Mouse (Mus musculus) left cerebral cortex, postnatal 36 days (tissue): Measurements from ENCODE around the gene Inpp4a. TPM values are rescaled to one million over a fixed set of nuclear protein-coding genes. Genes with fewer than 3 reads are reported as not detected.

ENCODE experiments used
- DNase-seq, 2 experiments: peaks; one replicate each; pipeline ENCODE4 v3.0.0; 2021 to 2022; ENCODE audit warnings: low spot score in 2 of 2, mixed read lengths in 1 of 2
- intact Hi-C: fragments of 180-260 bp; cut with DNase I; formaldehyde crosslinking; loops from one replicate; pipeline ENCODE4 v1.15.1; 2025
- total RNA-seq, 2 experiments: library from RNA; stranded (reverse); gene quantifications; 2 replicates each; pipeline ENCODE4 v1.2.3; 2021

Gene Inpp4a
- total RNA-seq, result 100 to 1,000 TPM; 207 to 211 TPM

DNA sequence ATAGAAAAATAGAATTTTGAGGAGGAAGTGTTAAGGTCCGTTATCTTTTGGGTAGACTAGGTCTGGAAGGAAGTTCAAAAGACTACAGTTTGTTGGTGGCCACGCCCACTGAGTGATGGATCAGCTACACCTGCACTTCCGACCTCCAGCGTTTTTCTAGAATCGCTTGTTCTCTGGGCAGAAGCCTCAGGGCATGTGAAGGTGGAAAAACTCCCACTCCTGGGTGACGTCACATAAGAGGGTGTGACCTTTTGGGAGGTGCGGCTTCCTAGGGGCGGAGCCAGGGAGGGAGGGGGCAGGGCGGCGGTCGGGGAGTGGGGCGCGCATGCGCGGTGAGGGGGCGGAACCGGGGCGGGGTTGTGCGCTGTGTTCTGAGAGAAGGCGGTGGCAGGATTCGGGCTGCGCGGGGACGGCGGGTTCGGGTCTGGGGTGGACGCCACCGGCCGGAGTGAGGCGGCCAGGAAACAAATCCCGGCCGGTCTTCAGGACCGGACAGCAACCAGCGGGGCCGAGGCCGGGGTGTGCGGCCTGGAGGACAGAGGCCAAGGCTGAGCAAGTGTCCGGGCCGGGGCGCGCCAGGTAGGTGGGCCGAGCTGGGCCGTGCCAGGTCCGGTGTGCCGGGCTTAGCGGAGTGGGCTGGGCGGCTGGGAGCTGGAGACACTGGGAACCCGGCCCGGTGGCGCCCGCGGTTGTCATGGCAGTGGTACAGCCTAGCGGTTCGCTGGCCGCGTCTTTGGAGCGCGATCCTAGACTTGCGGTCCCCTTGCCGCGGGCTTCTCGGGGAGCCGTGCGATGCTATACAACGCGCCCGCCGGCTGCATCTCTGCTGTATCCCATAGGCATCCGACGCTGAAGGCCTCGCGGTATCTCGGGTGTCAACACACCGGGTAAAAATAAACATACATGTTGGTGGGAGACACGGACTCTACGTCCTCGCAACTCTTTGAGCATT is at the start of gene Inpp4a:
TSS of gene Inpp4a (plus strand) at position 326 of the 952 bp plus-strand sequence.
- intact Hi-C loops, result loop anchor here (5.0 kb wide), 1 partner anchor 52 kb away; no protein-coding TSS in a partner anchor

DNA sequence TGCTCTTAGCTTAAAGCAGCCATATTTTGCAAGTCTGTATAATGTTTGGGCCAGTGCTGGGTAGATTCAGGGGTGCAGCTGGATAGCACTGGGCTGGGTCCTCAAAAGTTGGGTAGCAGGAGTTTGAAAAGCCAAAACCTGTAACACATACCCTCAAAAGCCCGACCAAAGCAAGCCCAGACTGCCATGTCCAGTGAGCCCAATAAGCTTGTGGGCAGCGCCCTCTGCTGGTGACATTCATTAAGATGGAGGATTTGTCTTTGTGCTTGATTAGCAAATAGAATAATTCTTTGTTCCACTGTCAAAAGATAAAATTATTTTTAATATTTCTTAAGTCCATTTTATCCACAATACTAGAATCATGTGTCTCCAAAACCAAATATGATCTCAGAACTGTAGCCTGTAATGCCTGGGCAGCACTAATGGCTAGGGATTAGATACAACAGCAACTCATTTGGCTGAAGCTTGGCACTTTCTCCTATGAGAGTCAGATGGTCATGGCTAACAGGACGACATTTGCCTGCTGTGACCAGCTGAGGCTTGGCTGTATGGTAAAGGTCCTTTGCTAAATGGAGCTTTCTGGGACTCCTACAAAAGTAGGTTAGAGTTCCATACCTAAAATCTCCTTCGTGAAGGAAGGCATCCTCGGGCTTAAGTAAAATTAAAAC is 48.9 kb upstream of the Inpp4a start:
- DNase-seq, result peak; percentile 68 to 80
- intact Hi-C loops, result loop anchor here (1.0 to 5.0 kb wide), 4 partner anchors 58 to 514 kb away; no protein-coding TSS in a partner anchor

More for the DNA sequence above, at the start of gene Inpp4a:
- DNase-seq, result peak; percentile 88 to 91

- intact Hi-C loops, result no loop called here
Observed at GRCm38 (mm10) chr1:37258443-37258842, 41.2 kb upstream of the Inpp4a start.

GRCm38 (mm10) chr1:37272464-37272863 is 27.2 kb upstream of the Inpp4a start:
- DNase-seq, result peak; percentile 43 to 63
- intact Hi-C loops, result loop anchor here (1.0 to 5.0 kb wide), 2 partner anchors 129 to 360 kb away; no protein-coding TSS in a partner anchor

More at GRCm38 (mm10) chr1:37258443-37258842, 41.2 kb upstream of the Inpp4a start:
- no peak for DNase-seq

- no peak for DNase-seq
- intact Hi-C loops, result no loop called here
Observed at GRCm38 (mm10) chr1:37286556-37286955, 13.1 kb upstream of the Inpp4a start.

DNA sequence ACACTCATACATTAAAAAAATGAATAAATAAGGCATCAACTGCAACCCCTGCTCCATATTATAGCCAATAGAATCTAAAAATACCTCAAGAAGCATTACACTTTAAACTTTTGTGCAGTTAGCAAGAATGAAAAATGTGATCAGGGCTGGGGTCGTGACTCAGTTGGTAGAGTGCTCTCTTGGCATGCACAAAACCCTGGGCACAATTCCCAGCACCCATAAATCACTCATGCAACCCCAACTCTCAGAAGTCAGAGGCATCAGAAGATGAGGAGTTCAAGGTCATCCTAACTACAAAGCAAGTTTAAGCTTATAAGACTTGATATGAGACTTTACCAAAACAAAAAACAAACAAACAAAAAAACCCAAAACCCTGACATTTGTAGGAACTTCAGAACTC is 11.9 kb upstream of the Inpp4a start:
- intact Hi-C loops, result no loop called here
- no peak for DNase-seq

- peak; percentile 54 to 55 for DNase-seq
- intact Hi-C loops, result no loop called here
Observed at GRCm38 (mm10) chr1:37288181-37288935, 11.3 kb upstream of the Inpp4a start.

GRCm38 (mm10) chr1:37288941-37289340 is 10.7 kb upstream of the Inpp4a start:
- DNase-seq, result no peak
- intact Hi-C loops, result no loop called here

DNA sequence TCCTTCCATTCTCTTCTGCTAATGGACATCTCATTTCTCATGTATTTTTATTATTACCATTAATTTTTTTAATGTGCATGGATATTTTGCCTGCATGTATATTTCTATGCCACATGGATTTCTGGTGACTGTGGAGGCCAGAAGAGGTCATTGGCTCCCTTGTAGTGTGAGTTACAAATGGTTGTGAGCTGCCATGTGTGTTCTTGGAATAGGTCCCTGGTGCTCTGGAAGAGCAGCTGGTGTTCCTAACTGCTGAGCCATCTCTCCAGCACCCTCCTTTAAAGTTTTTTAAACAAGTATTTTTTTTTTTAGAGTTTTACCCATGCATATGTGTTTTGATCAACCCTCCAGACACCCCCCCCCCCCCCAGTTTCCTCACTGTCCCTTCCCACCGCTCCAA is 3.3 kb upstream of the Inpp4a start:
- intact Hi-C loops, result loop anchor here (5.0 kb wide), 1 partner anchor 56 kb away; no protein-coding TSS in a partner anchor
- DNase-seq, result no peak

GRCm38 (mm10) chr1:37298904-37299303 is 761 bp upstream of the Inpp4a start:
- intact Hi-C loops, result loop anchor here (5.0 kb wide), 1 partner anchor 53 kb away; no protein-coding TSS in a partner anchor
- no peak for DNase-seq

GRCm38 (mm10) chr1:37300650-37301049 is 985 bp downstream of the Inpp4a start:
- peak in 1 of 2 experiments; percentile 17 for DNase-seq
- intact Hi-C loops, result no loop called here

DNA sequence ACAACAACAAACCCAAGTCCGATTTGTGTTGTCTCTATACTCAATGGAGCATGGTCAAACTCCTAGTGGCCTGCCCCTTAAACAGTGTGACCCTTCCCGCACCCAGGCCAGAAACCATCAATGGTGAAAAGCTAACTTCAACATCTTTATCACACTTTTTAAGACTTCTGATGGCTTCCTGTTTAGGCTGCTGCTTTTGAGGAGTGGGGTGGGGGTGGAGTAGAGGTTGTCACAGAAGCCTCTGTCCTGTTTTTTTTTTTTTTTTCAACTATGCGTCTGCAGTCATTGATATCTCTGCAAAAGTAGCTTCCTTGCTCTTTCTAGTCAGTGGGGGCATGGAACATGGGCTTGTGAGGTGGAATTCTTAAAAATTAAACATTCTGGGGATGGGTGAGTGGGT is 3.1 kb downstream of the Inpp4a start:
- intact Hi-C loops, result no loop called here

DNA sequence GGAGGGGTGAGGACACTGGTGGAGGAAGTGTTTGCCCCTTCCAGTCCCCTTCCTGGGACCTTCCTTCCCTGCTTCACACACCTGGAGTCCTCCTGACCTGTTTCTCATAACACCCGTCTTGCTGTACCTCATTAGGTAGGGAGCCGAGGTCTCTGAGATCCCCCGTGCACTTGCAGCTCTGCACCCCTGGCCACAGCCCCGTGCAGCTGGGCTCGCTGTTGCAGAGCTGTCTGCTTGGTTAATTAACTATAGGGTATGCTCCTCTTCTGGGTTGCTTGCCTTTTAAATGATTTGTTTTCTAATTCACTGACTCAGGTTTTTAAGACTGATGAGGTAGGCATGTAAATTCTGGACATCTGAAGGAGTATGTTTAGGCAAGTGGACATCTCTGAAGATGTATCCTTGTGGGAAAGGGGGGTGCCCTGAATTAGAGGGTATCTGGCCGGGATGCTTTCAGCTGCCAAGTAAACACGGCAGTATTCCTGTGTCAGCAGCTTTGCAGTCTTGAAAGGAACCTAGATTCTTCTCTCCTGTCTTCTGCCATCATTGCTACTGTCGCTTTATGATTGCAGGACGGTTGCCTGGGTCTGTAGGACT is 6.1 kb downstream of the Inpp4a start:
- no peak for DNase-seq
- intact Hi-C loops, result loop anchor here (5.0 kb wide), 1 partner anchor 62 kb away; no protein-coding TSS in a partner anchor

More for the DNA sequence above, 3.1 kb downstream of the Inpp4a start:
- no peak for DNase-seq

- no peak for DNase-seq
- intact Hi-C loops, result loop anchor here (5.0 kb wide), 1 partner anchor 60 kb away; no protein-coding TSS in a partner anchor
Observed at GRCm38 (mm10) chr1:37307586-37307985, 7.9 kb downstream of the Inpp4a start.

DNA sequence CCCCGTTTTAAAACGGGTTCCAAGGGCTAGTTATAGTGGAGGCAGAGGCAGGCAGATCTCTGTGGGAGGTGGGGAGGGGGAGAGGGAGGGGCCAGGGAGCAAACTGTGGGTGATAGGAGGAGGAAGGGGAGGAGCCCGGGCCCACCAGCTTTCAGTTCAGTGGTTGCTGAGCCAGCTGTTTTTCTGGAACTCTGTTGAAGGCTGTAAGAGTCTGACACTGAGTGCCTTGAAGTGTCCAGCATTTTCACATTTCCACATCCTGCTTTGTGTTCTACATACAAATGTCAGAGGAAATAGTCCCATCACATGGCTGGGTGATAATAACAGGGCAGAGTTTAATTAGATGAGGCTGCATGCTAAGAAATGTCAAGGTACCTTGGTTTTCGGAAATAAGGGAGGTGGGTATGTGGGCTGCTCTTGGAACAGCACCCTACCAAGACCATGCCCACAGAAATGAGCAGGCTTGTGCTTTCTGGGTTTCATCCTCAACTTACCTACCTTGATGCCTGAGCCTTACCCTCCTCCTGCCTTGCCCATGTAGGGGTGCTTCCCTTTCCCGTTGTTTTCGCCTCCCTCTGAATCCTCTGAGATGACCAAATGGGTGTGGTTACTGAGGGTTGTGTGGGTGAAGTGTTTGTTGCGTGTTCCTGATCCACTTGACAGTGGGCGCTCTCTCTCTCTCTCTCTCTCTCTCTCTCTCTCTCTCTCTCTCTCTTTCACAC is 8.5 kb downstream of the Inpp4a start:
- intact Hi-C loops, result loop anchor here (5.0 kb wide), 1 partner anchor 59 kb away; no protein-coding TSS in a partner anchor
- DNase-seq, result no peak

GRCm38 (mm10) chr1:37308743-37309100 is 9.1 kb downstream of the Inpp4a start:
- DNase-seq, result no peak
- intact Hi-C loops, result loop anchor here (5.0 kb wide), 1 partner anchor 59 kb away; no protein-coding TSS in a partner anchor

GRCm38 (mm10) chr1:37309939-37310515 is 10.4 kb downstream of the Inpp4a start:
- DNase-seq, result no peak
- intact Hi-C loops, result loop anchor here (5.0 kb wide), 1 partner anchor 57 kb away; no protein-coding TSS in a partner anchor

- no peak for DNase-seq
- intact Hi-C loops, result no loop called here
Observed at GRCm38 (mm10) chr1:37314338-37314737, 14.7 kb downstream of the Inpp4a start.
